Mouse (Mus musculus) heart, adult 2 months (tissue): ENCODE measurements at regions not wholly inside any gene's neighbourhood (a gene's known extent, or its start where the extent isn't known, plus 50 kb on each side); places are given as distances from the start of the nearest gene placed in this dataset.

Experiments used
- CTCF ChIP-seq: fragments of 200-600 bp; IDR thresholded peaks from 2 replicates; pipeline ENCODE4 v1.8.1; 2022; ENCODE audit warnings: antibody characterized with exemption, mild to moderate bottlenecking, moderate library complexity
- EP300 ChIP-seq: fragments of 200-500 bp; IDR thresholded peaks from 2 replicates; pipeline ENCODE4 v1.6.1; 2011; ENCODE audit warnings: low read depth, low read length, control low read depth; ENCODE audit not compliant: insufficient read depth

- TF ChIP-seq CTCF (no peak), EP300 (no peak)
Observed at GRCm38 (mm10) chr10:106113083-106113482, 271.9 kb upstream of the Mettl25 start.
